Mouse (Mus musculus): ENCODE results near the gene Nt5c3b. TPM values are rescaled to one million over a fixed set of nuclear protein-coding genes. Genes with fewer than 3 reads are reported as not detected.

Nt5c3b gene
- polyA plus RNA-seq, 1 experiment from 2014 or later: 126 TPM

- Histone ChIP-seq H3K4me2 (replicated peaks; ENCODE audit: low read depth, low read length) (peak overlapping the region; percentile 28; the same call in 1 of the 2 replicates), H3K9ac (replicated peaks; ENCODE audit: low read depth, low read length) (no peak overlapping the region), H3K4me1 (ENCODE audit: control insufficient read depth, insufficient read depth, low read length) (peaks cover 52% of the 10 kb centered on the region), H3K36me3 (ENCODE audit: control insufficient read depth, insufficient read depth, low read length) (peaks cover 31% of the 10 kb centered on the region), H3K27ac (ENCODE audit: low read length) (peak overlapping the region; percentile 90), H3K9me3 (ENCODE audit: control insufficient read depth, low read depth, low read length) (no peaks in the 10 kb centered on the region), H3K27me3 (ENCODE audit: control insufficient read depth, insufficient read depth, low read length) (no peaks in the 10 kb centered on the region), H3K4me3 (ENCODE audit: low read depth, low read length) (no peak overlapping the region)
- ATAC-seq (ENCODE audit: insufficient number of reproducible peaks, insufficient read depth, low FRiP score, low read depth): peak; percentile 34; the same call in 1 of the 2 replicates
- WGBS: 20% methylated on average over 14 of the region's 14 CpGs
Observed at GRCm38 (mm10) chr11:100387589-100388375, 53.8 kb downstream of the Nt5c3b start.

GRCm38 (mm10) chr11:100387111-100387510 lies 54.5 kb downstream of the Nt5c3b start:
- H3K27me3 ChIP-seq (ENCODE audit: control insufficient read depth, insufficient read depth, low read length): no peaks in the 10 kb centered on the region
- no peak for ATAC-seq (ENCODE audit: insufficient number of reproducible peaks, insufficient read depth, low FRiP score, low read depth)
- 0 out of 2 replicates have a peak overlapping the region, but pooled peaks have one; percentile 6 for H3K4me2 ChIP-seq (replicated peaks; ENCODE audit: low read depth, low read length)
- no peak overlapping the region for H3K9ac ChIP-seq (replicated peaks; ENCODE audit: low read depth, low read length)
- H3K4me1 ChIP-seq (ENCODE audit: control insufficient read depth, insufficient read depth, low read length): peaks cover 48% of the 10 kb centered on the region
- 79% methylated on average over 6 of the region's 6 CpGs for WGBS
- H3K4me3 ChIP-seq (ENCODE audit: low read depth, low read length): no peak overlapping the region
- H3K27ac ChIP-seq (ENCODE audit: low read length): peak overlapping the region; percentile 90
- H3K36me3 ChIP-seq (ENCODE audit: control insufficient read depth, insufficient read depth, low read length): peaks cover 31% of the 10 kb centered on the region
- no peaks in the 10 kb centered on the region for H3K9me3 ChIP-seq (ENCODE audit: control insufficient read depth, low read depth, low read length)

DNA sequence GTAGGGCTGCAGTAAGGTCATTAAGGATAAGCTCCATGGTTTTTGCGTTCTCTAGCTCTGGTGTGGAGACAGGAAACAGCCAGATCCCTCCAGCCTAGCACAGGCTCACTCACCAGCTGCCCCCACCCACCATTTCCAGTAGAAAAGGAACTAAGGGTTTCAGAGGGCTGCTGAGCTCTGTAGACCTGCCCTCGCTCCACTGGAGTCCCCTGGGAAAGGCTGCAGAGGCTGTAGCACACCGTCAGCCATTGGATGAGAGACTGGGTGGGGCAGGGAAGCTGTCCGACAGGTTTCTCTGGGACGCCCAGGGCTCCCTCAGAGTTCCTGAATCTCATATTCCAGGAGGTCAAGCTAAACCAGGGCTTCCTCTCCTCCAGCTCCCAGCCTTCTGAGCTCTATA lies 55.0 kb downstream of the Nt5c3b start:
- Histone ChIP-seq H3K4me3 (ENCODE audit: low read depth, low read length) (no peak overlapping the region), H3K27me3 (ENCODE audit: control insufficient read depth, insufficient read depth, low read length) (no peaks in the 10 kb centered on the region), H3K9ac (replicated peaks; ENCODE audit: low read depth, low read length) (no peak overlapping the region), H3K9me3 (ENCODE audit: control insufficient read depth, low read depth, low read length) (no peaks in the 10 kb centered on the region), H3K27ac (ENCODE audit: low read length) (peak overlapping the region; percentile 90), H3K4me2 (replicated peaks; ENCODE audit: low read depth, low read length) (0 out of 2 replicates have a peak overlapping the region, but pooled peaks have one; percentile 6), H3K4me1 (ENCODE audit: control insufficient read depth, insufficient read depth, low read length) (peaks cover 48% of the 10 kb centered on the region), H3K36me3 (ENCODE audit: control insufficient read depth, insufficient read depth, low read length) (peaks cover 32% of the 10 kb centered on the region)
- 50% methylated on average over 5 of the region's 5 CpGs for WGBS
- peak; percentile 82 for ATAC-seq (ENCODE audit: insufficient number of reproducible peaks, insufficient read depth, low FRiP score, low read depth)

GRCm38 (mm10) chr11:100385016-100385415 lies 56.6 kb downstream of the Nt5c3b start:
- no peaks in the 10 kb centered on the region for H3K9me3 ChIP-seq (ENCODE audit: control insufficient read depth, low read depth, low read length)
- ATAC-seq (ENCODE audit: insufficient number of reproducible peaks, insufficient read depth, low FRiP score, low read depth): no peak
- H3K4me1 ChIP-seq (ENCODE audit: control insufficient read depth, insufficient read depth, low read length): peaks cover 32% of the 10 kb centered on the region
- 83% methylated on average over 3 of the region's 3 CpGs for WGBS
- no peak overlapping the region for H3K9ac ChIP-seq (replicated peaks; ENCODE audit: low read depth, low read length)
- H3K4me2 ChIP-seq (replicated peaks; ENCODE audit: low read depth, low read length): no peak overlapping the region
- no peak overlapping the region for H3K4me3 ChIP-seq (ENCODE audit: low read depth, low read length)
- H3K27me3 ChIP-seq (ENCODE audit: control insufficient read depth, insufficient read depth, low read length): no peaks in the 10 kb centered on the region
- H3K36me3 ChIP-seq (ENCODE audit: control insufficient read depth, insufficient read depth, low read length): peaks cover 40% of the 10 kb centered on the region
- H3K27ac ChIP-seq (ENCODE audit: low read length): no peak overlapping the region

DNA sequence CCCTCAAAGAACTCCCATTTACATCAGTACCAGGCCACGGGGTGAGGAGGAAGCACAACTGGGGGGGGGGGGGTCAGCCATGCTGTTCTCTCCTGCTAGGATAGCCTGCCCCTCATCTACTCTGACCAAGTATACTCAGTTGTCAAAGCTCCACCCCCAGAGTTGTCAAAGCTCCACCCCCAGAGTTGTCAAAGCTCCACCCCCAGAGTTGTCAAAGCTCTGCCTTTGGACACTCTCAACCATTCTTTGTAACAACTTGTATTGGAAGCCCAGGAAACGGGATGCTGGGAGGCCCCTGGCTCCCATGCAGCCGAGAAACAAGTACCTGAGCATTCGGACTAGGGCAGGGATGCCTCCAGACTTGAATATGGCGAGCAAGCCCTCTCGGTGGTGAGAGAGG lies 58.9 kb downstream of the Nt5c3b start:
- WGBS: 84% methylated on average over 6 of the region's 6 CpGs
- no peak overlapping the region for H3K9ac ChIP-seq (replicated peaks; ENCODE audit: low read depth, low read length)
- H3K4me2 ChIP-seq (replicated peaks; ENCODE audit: low read depth, low read length): no peak overlapping the region
- no peak overlapping the region for H3K4me3 ChIP-seq (ENCODE audit: low read depth, low read length)
- peaks cover 59% of the 10 kb centered on the region for H3K36me3 ChIP-seq (ENCODE audit: control insufficient read depth, insufficient read depth, low read length)
- no peak for ATAC-seq (ENCODE audit: insufficient number of reproducible peaks, insufficient read depth, low FRiP score, low read depth)
- H3K9me3 ChIP-seq (ENCODE audit: control insufficient read depth, low read depth, low read length): no peaks in the 10 kb centered on the region
- H3K4me1 ChIP-seq (ENCODE audit: control insufficient read depth, insufficient read depth, low read length): peaks cover 9% of the 10 kb centered on the region
- H3K27me3 ChIP-seq (ENCODE audit: control insufficient read depth, insufficient read depth, low read length): no peaks in the 10 kb centered on the region
- no peak overlapping the region for H3K27ac ChIP-seq (ENCODE audit: low read length)

- Histone ChIP-seq H3K4me1 (ENCODE audit: control insufficient read depth, insufficient read depth, low read length) (no peaks in the 10 kb centered on the region), H3K9ac (replicated peaks; ENCODE audit: low read depth, low read length) (no peak overlapping the region), H3K9me3 (ENCODE audit: control insufficient read depth, low read depth, low read length) (no peaks in the 10 kb centered on the region), H3K27ac (ENCODE audit: low read length) (no peak overlapping the region), H3K27me3 (ENCODE audit: control insufficient read depth, insufficient read depth, low read length) (no peaks in the 10 kb centered on the region), H3K4me2 (replicated peaks; ENCODE audit: low read depth, low read length) (no peak overlapping the region), H3K4me3 (ENCODE audit: low read depth, low read length) (no peak overlapping the region), H3K36me3 (ENCODE audit: control insufficient read depth, insufficient read depth, low read length) (peaks cover 64% of the 10 kb centered on the region)
- WGBS: 79% methylated on average over 4 of the region's 4 CpGs
- ATAC-seq (ENCODE audit: insufficient number of reproducible peaks, insufficient read depth, low FRiP score, low read depth): no peak
Observed at GRCm38 (mm10) chr11:100379311-100379710, 62.3 kb downstream of the Nt5c3b start.

DNA sequence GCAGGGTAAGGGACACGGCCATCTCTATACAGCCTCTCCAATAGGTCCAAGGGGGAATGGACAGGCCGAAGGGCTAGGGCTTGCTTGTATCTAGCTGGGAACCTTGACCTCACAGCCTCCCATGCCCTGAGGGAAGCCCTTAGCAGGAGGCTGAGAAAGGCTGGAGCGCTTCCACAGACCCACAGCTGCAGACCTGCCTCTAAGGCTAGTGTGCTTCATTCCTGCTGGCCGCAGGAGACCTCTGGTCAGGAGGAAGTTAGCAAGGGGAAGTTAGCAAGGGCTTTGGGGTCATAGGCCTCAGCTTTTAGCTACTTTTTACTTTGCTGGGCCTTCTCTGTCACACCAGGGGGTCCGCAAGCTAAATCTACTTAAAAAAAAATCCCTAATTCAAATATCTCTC lies 63.2 kb downstream of the Nt5c3b start:
- no peak overlapping the region for H3K27ac ChIP-seq (ENCODE audit: low read length)
- no peaks in the 10 kb centered on the region for H3K27me3 ChIP-seq (ENCODE audit: control insufficient read depth, insufficient read depth, low read length)
- H3K4me1 ChIP-seq (ENCODE audit: control insufficient read depth, insufficient read depth, low read length): no peaks in the 10 kb centered on the region
- no peak overlapping the region for H3K4me2 ChIP-seq (replicated peaks; ENCODE audit: low read depth, low read length)
- H3K4me3 ChIP-seq (ENCODE audit: low read depth, low read length): no peak overlapping the region
- H3K9me3 ChIP-seq (ENCODE audit: control insufficient read depth, low read depth, low read length): no peaks in the 10 kb centered on the region
- no peak for ATAC-seq (ENCODE audit: insufficient number of reproducible peaks, insufficient read depth, low FRiP score, low read depth)
- no peak overlapping the region for H3K9ac ChIP-seq (replicated peaks; ENCODE audit: low read depth, low read length)
- H3K36me3 ChIP-seq (ENCODE audit: control insufficient read depth, insufficient read depth, low read length): peaks cover 65% of the 10 kb centered on the region
- 86% methylated on average over 5 of the region's 5 CpGs for WGBS

DNA sequence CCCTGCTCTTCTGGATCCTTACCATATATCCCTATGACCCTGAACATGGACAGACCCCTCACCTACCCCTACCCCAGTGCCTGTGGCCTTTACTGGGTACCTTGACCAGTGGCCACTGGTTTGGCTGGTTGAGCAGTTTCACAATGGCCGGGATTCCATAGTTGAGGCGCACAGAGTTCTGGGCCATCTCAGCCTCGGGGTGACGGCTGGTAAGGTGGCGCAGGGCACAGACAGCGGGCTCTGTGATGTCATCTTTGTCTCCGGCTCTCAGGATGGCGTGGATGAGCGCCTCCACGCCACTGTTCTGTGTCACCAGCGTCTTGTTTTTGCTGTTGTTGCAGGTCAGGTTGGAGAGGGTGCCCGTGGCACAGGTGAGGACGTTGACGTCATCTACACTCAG lies 63.6 kb downstream of the Nt5c3b start:
- H3K4me2 ChIP-seq (replicated peaks; ENCODE audit: low read depth, low read length): no peak overlapping the region
- H3K27ac ChIP-seq (ENCODE audit: low read length): no peak overlapping the region
- peaks cover 65% of the 10 kb centered on the region for H3K36me3 ChIP-seq (ENCODE audit: control insufficient read depth, insufficient read depth, low read length)
- no peak overlapping the region for H3K4me3 ChIP-seq (ENCODE audit: low read depth, low read length)
- H3K4me1 ChIP-seq (ENCODE audit: control insufficient read depth, insufficient read depth, low read length): no peaks in the 10 kb centered on the region
- H3K27me3 ChIP-seq (ENCODE audit: control insufficient read depth, insufficient read depth, low read length): no peaks in the 10 kb centered on the region
- no peak for ATAC-seq (ENCODE audit: insufficient number of reproducible peaks, insufficient read depth, low FRiP score, low read depth)
- H3K9ac ChIP-seq (replicated peaks; ENCODE audit: low read depth, low read length): no peak overlapping the region
- 92% methylated on average over 14 of the region's 14 CpGs for WGBS
- no peaks in the 10 kb centered on the region for H3K9me3 ChIP-seq (ENCODE audit: control insufficient read depth, low read depth, low read length)
